Mouse (Mus musculus): ENCODE measurements at regions not wholly inside any gene's neighbourhood (a gene's known extent, or its start where the extent isn't known, plus 50 kb on each side); places are given as distances from the start of the nearest gene placed in this dataset.

DNA sequence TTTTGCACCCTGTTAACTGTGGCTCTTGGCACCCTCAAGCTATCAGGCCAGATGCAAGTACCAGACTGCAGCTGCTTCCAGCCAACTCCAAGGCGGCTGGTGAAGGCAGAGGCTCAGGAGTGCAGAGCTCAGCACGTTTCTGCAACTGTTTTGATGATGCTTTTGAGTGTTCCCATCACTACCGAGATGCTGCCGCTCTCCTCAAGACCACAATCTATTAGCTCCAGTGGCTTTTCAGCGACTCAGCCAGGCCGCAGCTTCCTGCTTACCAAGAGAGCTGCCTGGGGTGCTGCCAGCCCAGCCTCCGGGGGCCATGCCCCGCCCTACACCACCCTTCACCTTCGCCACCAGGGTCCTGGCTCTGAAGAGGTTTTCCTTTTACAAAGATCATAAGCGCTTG, 287.1 kb upstream of the 4930412O13Rik start:
- Histone ChIP-seq H3K9ac (ENCODE audit: low read depth, low read length) (no peak overlapping the region), H3K36me3 (ENCODE audit: insufficient read depth, low read length) (no peaks in the 10 kb centered on the region), H3K4me2 (ENCODE audit: low read length) (no peak overlapping the region), H3K27me3 (ENCODE audit: insufficient read depth, low read length) (no peaks in the 10 kb centered on the region), H3K27ac (no peak overlapping the region), H3K9me3 (replicated peaks; ENCODE audit: low read length) (no peaks in the 10 kb centered on the region), H3K4me1 (replicated peaks; ENCODE audit: insufficient read depth, low read length) (no peaks in the 10 kb centered on the region), H3K4me3 (replicated peaks; ENCODE audit: low read depth, low read length) (no peak overlapping the region)
- no peak for TF ChIP-seq CTCF (IDR thresholded peaks at IDR 0.05; ENCODE audit: low read depth)
- no peak for ATAC-seq (replicated peaks; ENCODE audit: low FRiP score, low read depth)
- 38% methylated on average over 10 of the region's 10 CpGs for WGBS
- DNase-seq (ENCODE audit: low spot score) = no peak

DNA sequence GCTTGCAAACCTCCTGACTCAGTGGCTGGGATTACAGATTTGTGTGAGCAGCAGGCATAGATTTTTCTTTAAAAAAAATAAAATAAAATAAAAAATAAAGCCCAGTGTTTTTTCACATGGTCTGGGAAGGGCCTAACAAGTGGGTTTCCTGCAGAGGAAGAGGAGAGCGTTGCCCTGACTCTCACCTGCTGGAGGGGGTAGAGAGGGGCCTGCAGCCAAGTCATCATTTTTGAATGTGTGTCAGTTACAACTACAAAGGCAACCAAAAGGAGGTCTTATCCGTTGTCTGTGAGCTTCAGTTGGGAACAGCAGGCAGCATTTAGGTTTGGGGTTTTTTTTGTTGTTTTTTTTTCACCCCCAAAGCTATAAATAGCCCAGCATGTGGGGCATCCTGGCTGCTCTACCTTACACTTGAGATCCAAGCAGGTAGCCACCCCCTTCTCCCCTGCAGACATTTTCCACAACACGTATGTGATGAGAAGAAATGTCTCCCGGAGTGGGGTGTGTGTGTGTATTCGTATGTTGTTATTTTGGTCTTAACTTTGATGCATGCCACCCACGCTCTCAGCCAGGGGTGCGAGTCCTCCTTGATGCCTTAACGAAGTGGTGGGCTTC, 285.7 kb upstream of the 4930412O13Rik start:
- Histone ChIP-seq H3K4me2 (ENCODE audit: low read length) (no peak overlapping the region), H3K36me3 (ENCODE audit: insufficient read depth, low read length) (no peaks in the 10 kb centered on the region), H3K4me3 (replicated peaks; ENCODE audit: low read depth, low read length) (no peak overlapping the region), H3K4me1 (replicated peaks; ENCODE audit: insufficient read depth, low read length) (no peaks in the 10 kb centered on the region), H3K27ac (no peak overlapping the region), H3K27me3 (ENCODE audit: insufficient read depth, low read length) (no peaks in the 10 kb centered on the region), H3K9me3 (replicated peaks; ENCODE audit: low read length) (no peaks in the 10 kb centered on the region), H3K9ac (ENCODE audit: low read depth, low read length) (no peak overlapping the region)
- ATAC-seq (replicated peaks; ENCODE audit: low FRiP score, low read depth) = no peak
- no peak for DNase-seq (ENCODE audit: low spot score)
- WGBS = 84% methylated on average over 8 of the region's 8 CpGs
- no peak for TF ChIP-seq CTCF (IDR thresholded peaks at IDR 0.05; ENCODE audit: low read depth)

DNA sequence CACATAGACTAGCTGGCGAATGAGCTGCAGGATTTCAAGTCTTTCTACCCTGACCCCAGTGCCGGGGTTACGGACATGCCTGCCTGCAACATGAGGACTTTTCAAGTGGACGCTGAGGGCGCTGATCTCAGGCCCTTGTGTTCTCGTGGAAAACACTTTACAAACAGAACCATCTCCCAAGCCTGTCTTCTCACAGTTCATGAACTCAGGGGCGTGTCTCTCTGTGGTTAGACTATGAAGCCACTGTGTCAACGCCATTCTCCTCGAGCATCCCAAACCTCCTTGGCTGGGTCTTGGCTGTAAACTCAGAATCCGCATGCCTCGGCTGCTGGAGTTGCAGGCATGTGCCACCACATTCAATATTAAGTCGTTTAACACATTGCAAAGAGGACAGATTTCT, 284.9 kb upstream of the 4930412O13Rik start:
- WGBS = 74% methylated on average over 12 of the region's 12 CpGs
- no peak for ATAC-seq (replicated peaks; ENCODE audit: low FRiP score, low read depth)
- no peaks in the 10 kb centered on the region for H3K4me1 ChIP-seq (replicated peaks; ENCODE audit: insufficient read depth, low read length)

DNA sequence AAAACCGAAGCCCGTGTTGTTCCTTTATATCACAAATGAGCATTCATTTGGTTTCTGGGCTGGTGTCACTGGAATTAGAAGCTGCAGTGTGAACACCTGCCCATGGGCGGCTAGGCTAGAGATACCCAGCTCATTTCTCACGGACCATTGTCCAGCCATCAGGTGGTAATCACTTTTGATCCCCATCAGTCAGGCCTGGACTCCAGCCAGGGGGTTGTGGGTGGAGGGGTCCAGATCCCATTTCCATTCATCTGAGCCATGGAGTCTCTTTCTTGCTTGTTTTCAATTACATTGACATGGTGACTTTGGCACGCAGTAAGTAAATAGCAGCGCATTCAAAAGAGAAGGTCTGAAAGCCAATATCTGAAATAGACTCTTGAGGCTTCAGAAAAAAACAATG, 276.1 kb upstream of the 4930412O13Rik start:
- Histone ChIP-seq H3K27me3 (ENCODE audit: insufficient read depth, low read length) (no peaks in the 10 kb centered on the region), H3K27ac (no peak overlapping the region), H3K4me3 (replicated peaks; ENCODE audit: low read depth, low read length) (no peak overlapping the region), H3K36me3 (ENCODE audit: insufficient read depth, low read length) (no peaks in the 10 kb centered on the region), H3K9ac (ENCODE audit: low read depth, low read length) (no peak overlapping the region), H3K4me1 (replicated peaks; ENCODE audit: insufficient read depth, low read length) (no peaks in the 10 kb centered on the region), H3K4me2 (ENCODE audit: low read length) (no peak overlapping the region), H3K9me3 (replicated peaks; ENCODE audit: low read length) (no peaks in the 10 kb centered on the region)
- DNase-seq (ENCODE audit: low spot score) (no peak), ATAC-seq (replicated peaks; ENCODE audit: low FRiP score, low read depth) (no peak)
- 75% methylated on average over 6 of the region's 6 CpGs for WGBS
- no peak for TF ChIP-seq CTCF (IDR thresholded peaks at IDR 0.05; ENCODE audit: low read depth)

More for the DNA sequence above, 284.9 kb upstream of the 4930412O13Rik start:
- no peak overlapping the region for H3K9ac ChIP-seq (ENCODE audit: low read depth, low read length)
- no peaks in the 10 kb centered on the region for H3K36me3 ChIP-seq (ENCODE audit: insufficient read depth, low read length)
- no peak for TF ChIP-seq CTCF (IDR thresholded peaks at IDR 0.05; ENCODE audit: low read depth)
- no peaks in the 10 kb centered on the region for H3K9me3 ChIP-seq (replicated peaks; ENCODE audit: low read length)
- H3K4me2 ChIP-seq (ENCODE audit: low read length) = no peak overlapping the region
- DNase-seq (ENCODE audit: low spot score) = no peak
- no peaks in the 10 kb centered on the region for H3K27me3 ChIP-seq (ENCODE audit: insufficient read depth, low read length)
- H3K27ac ChIP-seq = no peak overlapping the region
- H3K4me3 ChIP-seq (replicated peaks; ENCODE audit: low read depth, low read length) = no peak overlapping the region

DNA sequence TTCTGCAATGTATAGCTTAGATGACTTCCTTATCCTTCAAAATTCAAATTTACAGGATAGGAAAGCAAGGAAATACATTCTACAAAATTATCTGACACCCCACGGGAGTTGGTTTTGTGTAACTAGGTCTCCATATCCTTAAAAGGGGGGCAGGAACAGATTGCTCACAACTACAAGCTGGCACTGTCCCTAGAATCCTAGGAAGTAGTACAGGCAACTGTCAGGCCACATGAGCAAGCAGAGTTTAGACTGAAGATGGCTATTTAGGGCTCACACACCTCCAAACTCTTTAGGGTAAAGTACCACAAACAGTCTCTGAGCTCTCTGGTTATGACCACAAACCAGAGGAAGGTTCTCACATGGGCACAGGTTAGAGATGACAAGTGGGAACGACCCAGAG, 273.5 kb upstream of the 4930412O13Rik start:
- Histone ChIP-seq H3K27ac (no peak overlapping the region), H3K4me2 (ENCODE audit: low read length) (no peak overlapping the region), H3K4me3 (replicated peaks; ENCODE audit: low read depth, low read length) (no peak overlapping the region), H3K36me3 (ENCODE audit: insufficient read depth, low read length) (no peaks in the 10 kb centered on the region), H3K4me1 (replicated peaks; ENCODE audit: insufficient read depth, low read length) (no peaks in the 10 kb centered on the region), H3K9ac (ENCODE audit: low read depth, low read length) (no peak overlapping the region), H3K9me3 (replicated peaks; ENCODE audit: low read length) (no peaks in the 10 kb centered on the region), H3K27me3 (ENCODE audit: insufficient read depth, low read length) (no peaks in the 10 kb centered on the region)
- ATAC-seq (replicated peaks; ENCODE audit: low FRiP score, low read depth) (no peak), DNase-seq (ENCODE audit: low spot score) (no peak)
- no peak for TF ChIP-seq CTCF (IDR thresholded peaks at IDR 0.05; ENCODE audit: low read depth)
- WGBS = 88% methylated on average over 2 of the region's 2 CpGs

DNA sequence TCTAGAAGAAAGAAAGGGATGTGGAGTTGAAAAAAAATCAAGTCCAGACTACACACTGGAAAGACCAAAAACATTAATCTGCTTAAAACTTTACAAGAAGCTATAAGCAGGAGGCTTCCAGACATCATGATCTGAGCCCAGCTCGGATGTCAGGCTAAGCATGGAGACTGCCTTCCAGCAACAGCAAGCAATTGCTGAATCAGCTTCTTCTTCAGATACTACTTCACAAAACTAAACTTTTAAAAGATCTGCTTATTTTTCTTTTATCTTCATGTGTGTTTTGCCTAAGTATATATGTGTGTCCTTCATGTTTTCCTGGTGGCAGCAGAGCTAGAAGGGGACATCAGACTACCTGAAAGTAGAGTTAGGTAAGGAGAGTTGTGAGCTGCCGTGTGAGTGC, 266.6 kb upstream of the 4930412O13Rik start:
- DNase-seq (ENCODE audit: low spot score) (no peak), ATAC-seq (replicated peaks; ENCODE audit: low FRiP score, low read depth) (no peak)
- Histone ChIP-seq H3K9ac (ENCODE audit: low read depth, low read length) (no peak overlapping the region), H3K36me3 (ENCODE audit: insufficient read depth, low read length) (no peaks in the 10 kb centered on the region), H3K4me1 (replicated peaks; ENCODE audit: insufficient read depth, low read length) (no peaks in the 10 kb centered on the region), H3K4me3 (replicated peaks; ENCODE audit: low read depth, low read length) (no peak overlapping the region), H3K4me2 (ENCODE audit: low read length) (no peak overlapping the region), H3K27me3 (ENCODE audit: insufficient read depth, low read length) (no peaks in the 10 kb centered on the region), H3K27ac (no peak overlapping the region), H3K9me3 (replicated peaks; ENCODE audit: low read length) (no peaks in the 10 kb centered on the region)
- WGBS = 76% methylated on average over 2 of the region's 2 CpGs
- TF ChIP-seq CTCF (IDR thresholded peaks at IDR 0.05; ENCODE audit: low read depth) = no peak

DNA sequence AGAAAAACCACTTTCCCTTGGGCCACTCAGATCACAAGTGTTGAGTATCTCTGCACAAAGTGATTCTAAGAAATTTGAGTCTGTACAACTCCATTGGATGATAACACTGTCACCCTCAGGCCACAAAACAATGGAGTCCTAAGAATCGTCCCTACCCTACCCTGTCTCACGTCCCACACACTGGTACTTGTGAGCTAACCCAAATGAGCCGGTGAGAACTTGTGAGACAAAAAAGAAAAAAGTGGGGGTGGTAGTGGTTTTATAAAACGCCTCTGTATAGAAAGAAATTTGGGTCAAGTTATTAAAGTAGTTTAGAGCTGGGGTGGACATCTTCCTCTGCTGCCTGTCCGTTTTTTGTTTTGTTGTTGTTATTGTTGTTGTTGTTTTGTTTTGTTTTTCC, 264.8 kb upstream of the 4930412O13Rik start:
- H3K9me3 ChIP-seq (replicated peaks; ENCODE audit: low read length) = no peaks in the 10 kb centered on the region

More for the DNA sequence above, 264.8 kb upstream of the 4930412O13Rik start:
- Histone ChIP-seq H3K4me3 (replicated peaks; ENCODE audit: low read depth, low read length) (no peak overlapping the region), H3K9ac (ENCODE audit: low read depth, low read length) (no peak overlapping the region), H3K4me2 (ENCODE audit: low read length) (no peak overlapping the region), H3K27me3 (ENCODE audit: insufficient read depth, low read length) (no peaks in the 10 kb centered on the region), H3K4me1 (replicated peaks; ENCODE audit: insufficient read depth, low read length) (no peaks in the 10 kb centered on the region), H3K36me3 (ENCODE audit: insufficient read depth, low read length) (no peaks in the 10 kb centered on the region), H3K27ac (no peak overlapping the region)
- ATAC-seq (replicated peaks; ENCODE audit: low FRiP score, low read depth) = no peak
- WGBS = 86% methylated on average over 5 of the region's 5 CpGs
- DNase-seq (ENCODE audit: low spot score) = no peak
- TF ChIP-seq CTCF (IDR thresholded peaks at IDR 0.05; ENCODE audit: low read depth) = no peak

All from kidney, postnatal 0 days (tissue).